Mouse (Mus musculus) stomach, embryonic 15.5 days (tissue): ENCODE measurements around the gene Chchd4. TPM values are rescaled to one million over a fixed set of nuclear protein-coding genes. Genes with fewer than 3 reads are reported as not detected.

Experiments used
- ATAC-seq: fragments of 200-750 bp; cut with Nextera tagmentation; 2 replicates; pipeline ENCODE4 v1.8.0; 2017; ENCODE audit warnings: low read depth, moderate number of reproducible peaks, moderate TSS enrichment; ENCODE audit not compliant: insufficient read depth, low FRiP score
- H3K27ac ChIP-seq: fragments of 300-500 bp; sonication (generic); 2 replicates; pipeline ENCODE4 v1.5.1; 2015; ENCODE audit warnings: mild to moderate bottlenecking, inconsistent platforms
- H3K27me3 ChIP-seq: fragments of 300-500 bp; sonication (generic); replicated peaks from 2 replicates; pipeline ENCODE4 v1.6.1; 2015; ENCODE audit warnings: inconsistent platforms
- H3K36me3 ChIP-seq: fragments of 300-500 bp; sonication (generic); 2 replicates; pipeline ENCODE4 v1.6.1; 2015; ENCODE audit warnings: inconsistent platforms
- H3K4me1 ChIP-seq: fragments of 300-500 bp; sonication (generic); 2 replicates; pipeline ENCODE4 v1.6.1; 2015; ENCODE audit warnings: inconsistent platforms
- H3K4me2 ChIP-seq: fragments of 300-500 bp; sonication (generic); 2 replicates; pipeline ENCODE4 v1.6.1; 2015; ENCODE audit warnings: mild to moderate bottlenecking, inconsistent platforms
- H3K4me3 ChIP-seq: fragments of 300-500 bp; sonication (generic); replicated peaks from 2 replicates; pipeline ENCODE4 v1.5.1; 2015; ENCODE audit warnings: inconsistent platforms
- H3K9ac ChIP-seq: fragments of 300-500 bp; sonication (generic); 2 replicates; pipeline ENCODE4 v1.6.1; 2015; ENCODE audit warnings: inconsistent platforms
- H3K9me3 ChIP-seq: fragments of 300-500 bp; sonication (generic); 2 replicates; pipeline ENCODE4 v1.6.1; 2016; ENCODE audit warnings: inconsistent platforms
- WGBS: fragments of 180-500 bp; shearing (Covaris S2); methylation state at CpG from one replicate; pipeline ENCODE4 v1.1.7; 2015; 5-methylcytosine and 5-hydroxymethylcytosine counted together
- polyA plus RNA-seq: library from polyadenylated mRNA; unstranded; fragments of >200 nt; fragmentation: Nextera tagmentation; extraction: Ambion mirVana; gene quantifications from 2 replicates; pipeline ENCODE4 v1.2.1, GENCODE M21; 2015

The Chchd4 gene
- polyA plus RNA-seq, 1 experiment from 2014 or later = 25.9 TPM

DNA sequence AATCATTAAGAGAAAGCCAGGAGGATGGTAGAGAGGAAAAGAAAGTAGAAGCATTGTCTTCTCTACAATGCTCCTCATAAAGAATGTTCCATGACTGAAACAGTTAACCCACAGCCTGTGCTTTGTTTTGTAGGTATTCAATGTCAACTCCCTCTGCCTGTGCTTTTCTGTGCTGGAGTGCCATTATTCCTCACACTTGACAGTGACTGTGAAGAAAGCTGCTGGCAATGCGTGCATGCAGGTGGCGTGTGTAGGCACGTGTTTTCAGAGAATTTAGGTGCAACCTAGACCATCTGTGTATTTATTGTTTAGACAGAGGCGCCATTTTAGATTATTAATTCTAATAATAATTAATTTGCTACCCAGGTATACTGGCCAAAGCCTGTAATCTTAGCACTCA, 49.2 kb downstream of the Chchd4 start:
- Histone ChIP-seq H3K4me3 (no peak overlapping the region), H3K4me1 (no peaks in the 10 kb centered on the region), H3K9me3 (no peaks in the 10 kb centered on the region), H3K27ac (no peak overlapping the region), H3K27me3 (0 out of 2 replicates have a peak, but pooled peaks cover 3% of the 10 kb centered on the region), H3K9ac (no peak overlapping the region), H3K36me3 (no peaks in the 10 kb centered on the region), H3K4me2 (no peak overlapping the region)
- WGBS = 39% methylated on average over 4 of the region's 4 CpGs
- ATAC-seq = no peak

DNA sequence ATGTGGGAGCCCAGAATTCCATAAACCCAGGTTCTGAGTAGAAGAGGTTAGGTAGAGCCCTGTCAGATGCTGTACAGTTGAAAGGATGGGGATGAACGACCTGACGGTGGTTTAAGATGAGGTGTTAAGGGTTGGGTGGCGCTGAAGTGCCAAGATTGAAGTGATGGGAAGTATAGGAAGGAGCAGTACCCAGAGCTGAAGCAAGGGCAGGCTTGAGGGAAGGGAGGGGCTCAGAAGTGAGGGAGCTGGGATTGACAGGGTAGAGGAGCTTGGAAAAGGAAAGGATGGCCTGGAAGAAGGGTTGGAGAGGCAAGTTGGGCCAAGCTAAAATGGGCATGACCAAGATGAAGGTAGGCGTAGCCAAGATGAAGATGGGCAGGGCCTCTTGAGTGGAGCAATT, 51.7 kb downstream of the Chchd4 start:
- H3K36me3 ChIP-seq = no peaks in the 10 kb centered on the region
- no peak overlapping the region for H3K27ac ChIP-seq
- no peaks in the 10 kb centered on the region for H3K9me3 ChIP-seq
- H3K27me3 ChIP-seq = peaks cover 9% of the 10 kb centered on the region; the same call in 1 of the 2 replicates
- no peak overlapping the region for H3K4me3 ChIP-seq
- ATAC-seq = no peak
- H3K4me1 ChIP-seq = no peaks in the 10 kb centered on the region
- 63% methylated on average over 4 of the region's 4 CpGs for WGBS
- H3K4me2 ChIP-seq = no peak overlapping the region
- no peak overlapping the region for H3K9ac ChIP-seq

DNA sequence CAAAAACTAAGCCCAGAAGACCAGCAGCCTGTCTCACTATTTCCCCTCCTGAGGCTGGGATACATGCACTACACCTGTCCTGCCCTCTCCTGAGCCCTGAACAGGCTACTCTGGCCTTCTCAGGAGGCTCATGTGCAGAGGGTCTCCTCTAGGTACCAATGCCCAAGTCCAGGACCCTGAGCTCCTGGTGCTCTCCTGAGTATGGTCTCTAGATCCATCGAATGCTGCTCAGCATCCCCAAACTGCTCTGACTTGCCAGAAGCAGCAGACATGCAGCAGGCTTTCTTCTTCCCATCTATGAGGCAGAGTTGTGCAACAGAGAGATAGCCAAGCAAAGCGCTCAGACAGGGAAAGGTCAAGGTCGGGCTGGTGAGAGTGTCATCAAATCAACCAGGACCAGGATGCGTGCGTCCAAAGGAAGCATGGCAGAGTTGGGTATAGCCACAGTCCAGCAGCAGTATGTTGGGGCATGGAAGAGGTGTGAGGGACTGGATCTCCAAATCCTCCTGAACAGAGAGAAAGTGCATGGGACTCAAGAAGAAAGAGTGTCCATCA, 56.0 kb downstream of the Chchd4 start:
- Histone ChIP-seq H3K4me2 (no peak overlapping the region), H3K9ac (no peak overlapping the region), H3K9me3 (no peaks in the 10 kb centered on the region), H3K4me3 (no peak overlapping the region), H3K36me3 (no peaks in the 10 kb centered on the region), H3K4me1 (no peaks in the 10 kb centered on the region), H3K27ac (no peak overlapping the region), H3K27me3 (peaks cover 40% of the 10 kb centered on the region)
- no peak for ATAC-seq
- 71% methylated on average over 5 of the region's 5 CpGs for WGBS

DNA sequence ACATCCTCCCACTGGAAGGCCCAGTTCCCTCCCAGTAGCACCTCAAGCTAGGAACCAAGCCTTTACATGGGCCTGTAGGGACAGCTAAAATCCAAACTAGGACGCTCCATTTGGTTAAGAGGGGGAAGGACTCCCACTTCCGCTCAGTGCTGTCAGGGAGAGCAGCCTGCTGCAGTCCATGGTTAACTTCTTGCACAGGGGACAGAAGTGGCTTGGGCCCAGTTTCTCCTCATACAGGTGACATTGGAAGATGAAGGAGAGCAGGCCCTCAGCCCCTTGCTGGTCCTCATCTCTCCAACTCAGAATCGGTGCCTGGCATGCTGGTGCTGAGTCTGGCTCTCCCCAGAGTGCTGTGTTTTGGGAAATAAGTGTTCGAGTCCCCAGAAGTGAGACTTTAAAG, 57.2 kb downstream of the Chchd4 start:
- Histone ChIP-seq H3K4me2 (no peak overlapping the region), H3K27ac (no peak overlapping the region), H3K9me3 (no peaks in the 10 kb centered on the region), H3K4me3 (no peak overlapping the region), H3K27me3 (peaks cover 50% of the 10 kb centered on the region), H3K36me3 (no peaks in the 10 kb centered on the region), H3K4me1 (peaks cover 5% of the 10 kb centered on the region), H3K9ac (no peak overlapping the region)
- no peak for ATAC-seq
- WGBS = 66% methylated on average over 4 of the region's 4 CpGs

DNA sequence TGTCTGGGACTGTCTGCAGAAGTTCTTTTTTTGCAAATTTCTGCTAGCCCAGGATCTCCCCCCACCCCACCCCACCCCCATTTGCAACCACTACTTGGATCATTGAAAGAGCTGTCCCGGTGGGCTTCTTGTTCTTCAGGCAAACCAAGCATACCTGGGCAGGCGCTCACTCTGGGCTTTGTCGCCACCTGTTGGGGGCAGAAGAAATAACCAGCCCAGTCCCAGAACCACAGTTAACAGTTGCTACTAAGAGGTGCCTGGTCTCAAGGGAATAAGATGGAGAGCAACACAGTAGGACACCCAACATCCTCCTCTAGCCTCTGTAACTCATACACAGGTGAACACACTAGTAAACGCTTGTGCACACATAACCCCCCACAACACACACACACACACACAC, 58.5 kb downstream of the Chchd4 start:
- no peak overlapping the region for H3K4me3 ChIP-seq
- 3% methylated on average over 4 of the region's 4 CpGs for WGBS
- H3K9ac ChIP-seq = no peak overlapping the region
- H3K4me1 ChIP-seq = peaks cover 18% of the 10 kb centered on the region
- no peak overlapping the region for H3K4me2 ChIP-seq
- H3K36me3 ChIP-seq = no peaks in the 10 kb centered on the region
- no peak; the same call in 1 of the 2 replicates for ATAC-seq
- peaks cover 62% of the 10 kb centered on the region for H3K27me3 ChIP-seq
- H3K27ac ChIP-seq = no peak overlapping the region
- H3K9me3 ChIP-seq = no peaks in the 10 kb centered on the region

Other genes with a start within 250 kb of the Chchd4 start
- 0.04 TPM in 1 of 2 replicates, not detected in the other for gene Wnt7a, start 62.2 kb downstream of the Chchd4 start, polyA plus RNA-seq
- 45.8 and 46.9 TPM in 2 replicates for gene Tmem43, start 157 bp upstream of the Chchd4 start, polyA plus RNA-seq
- gene Xpc, start 42.3 kb upstream of the Chchd4 start, polyA plus RNA-seq = 13.8 and 15.3 TPM in 2 replicates
- 239 and 248 TPM in 2 replicates for gene Lsm3, start 42.4 kb upstream of the Chchd4 start, polyA plus RNA-seq
- gene Slc6a6, start 210.5 kb upstream of the Chchd4 start, polyA plus RNA-seq = 54.6 and 63.0 TPM in 2 replicates